Mouse (Mus musculus): ENCODE measurements at regions not wholly inside any gene's neighbourhood (a gene's known extent, or its start where the extent isn't known, plus 50 kb on each side); places are given as distances from the start of the nearest gene placed in this dataset.
A peak's percentile ranks its signal among the peaks of the same experiment; 100 is the strongest.

DNA sequence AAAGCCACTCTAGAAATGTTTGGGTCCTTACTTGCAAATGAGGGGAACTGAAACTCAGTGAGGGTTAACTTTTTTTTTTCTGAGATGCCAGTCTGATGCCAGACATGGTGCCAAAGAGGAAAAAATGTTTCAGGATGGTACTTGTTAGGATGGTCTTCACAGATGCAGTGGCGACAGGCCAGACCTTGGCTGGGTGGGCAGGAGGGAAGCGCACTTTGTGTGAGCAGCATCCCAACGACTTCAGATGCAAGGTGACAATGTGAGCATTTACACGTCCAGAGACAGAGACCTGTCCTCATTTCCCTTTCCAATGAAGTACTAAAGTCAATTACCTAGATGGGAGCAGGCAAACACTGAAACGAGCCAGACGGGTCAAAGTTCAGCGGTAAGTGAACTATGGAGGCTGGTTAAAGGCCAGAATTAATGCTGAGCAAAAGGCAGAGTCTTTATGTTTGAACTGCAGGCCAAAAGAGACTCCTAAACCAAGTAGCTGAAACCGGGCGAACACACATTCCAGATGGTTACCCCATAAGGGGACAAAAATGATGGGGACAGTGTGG is 213.7 kb upstream of the Ccdc122 start:
- no peak for DNase-seq (ENCODE audit: low spot score)

DNA sequence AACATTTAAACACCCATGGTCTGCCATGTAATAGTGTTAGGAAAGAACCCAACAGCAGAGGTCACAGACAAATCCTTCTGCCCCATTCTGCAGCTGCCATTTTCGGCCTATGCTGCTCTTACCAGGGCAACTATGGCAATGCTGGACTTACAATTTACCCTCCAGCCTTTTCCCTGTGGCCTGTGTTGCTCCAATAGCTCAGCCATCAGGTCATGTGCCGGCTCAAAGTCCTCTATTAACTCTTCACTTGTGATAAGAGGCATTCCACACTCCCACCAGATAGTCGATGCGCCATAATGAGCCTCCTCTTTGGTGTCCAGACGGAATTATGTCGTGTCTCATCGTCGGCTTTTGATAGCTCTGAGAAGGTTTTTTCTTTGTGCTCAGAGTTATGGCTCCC is 214.7 kb upstream of the Ccdc122 start:
- no peak for DNase-seq (ENCODE audit: low spot score)

DNA sequence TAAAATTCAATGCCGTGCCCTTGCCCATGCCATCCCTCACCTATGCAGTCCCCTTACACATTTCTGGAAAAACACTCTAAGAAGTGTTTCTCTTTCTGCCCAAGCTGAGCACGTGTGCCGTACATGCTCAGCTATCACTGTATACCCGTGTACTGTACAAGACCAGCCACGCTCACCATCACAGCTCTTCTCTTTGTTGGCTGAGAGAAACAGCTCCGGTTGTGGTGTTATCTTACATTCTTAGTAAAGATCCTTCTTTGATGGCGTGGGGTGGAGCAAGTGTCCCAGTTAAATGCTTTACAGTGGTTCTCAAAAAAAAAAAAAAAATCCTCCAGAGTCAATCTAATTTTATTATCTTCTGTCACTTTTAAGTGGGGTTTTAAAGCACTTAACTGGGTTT is 215.1 kb upstream of the Ccdc122 start:
- no peak for DNase-seq (ENCODE audit: low spot score)

DNA sequence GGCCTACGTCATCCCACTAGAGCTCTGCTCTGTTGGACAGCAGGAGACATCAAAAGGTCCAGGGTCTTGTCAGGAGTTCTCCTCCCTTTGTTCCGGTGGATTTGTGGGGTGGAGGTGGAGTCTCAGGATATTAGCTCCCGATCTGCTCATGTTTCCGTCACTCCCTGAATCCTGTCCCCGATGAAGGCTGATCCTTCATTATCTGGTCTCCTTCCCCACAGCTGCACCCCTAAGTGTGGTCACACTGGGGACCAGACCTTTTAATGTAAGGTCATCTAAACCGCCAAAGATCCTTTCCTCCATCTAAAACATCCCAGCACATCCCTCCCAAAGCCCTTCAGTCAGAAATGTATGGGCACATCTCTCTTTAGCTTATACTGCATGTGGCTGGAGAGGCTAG is 215.6 kb upstream of the Ccdc122 start:
- DNase-seq (ENCODE audit: low spot score), result no peak

DNA sequence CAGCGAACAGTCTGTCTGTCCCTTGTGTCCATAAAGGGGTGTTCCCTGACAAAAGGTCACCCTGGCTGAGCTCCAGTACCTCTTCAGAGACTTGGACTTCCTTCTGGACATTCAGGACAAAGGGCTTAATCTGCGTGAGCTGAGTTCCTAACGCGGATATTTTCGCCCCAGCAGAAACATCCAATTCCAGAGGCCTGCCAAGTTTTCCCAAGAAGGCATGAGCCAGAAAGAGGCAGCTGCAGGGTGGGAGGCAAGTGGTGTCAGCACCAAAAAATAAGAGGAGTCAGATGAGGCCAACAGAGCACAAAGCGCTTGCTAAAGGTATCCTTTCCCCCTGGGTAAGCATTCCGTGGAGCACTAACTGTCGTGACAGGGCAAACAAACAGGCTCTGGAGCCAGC is 216.9 kb upstream of the Ccdc122 start:
- DNase-seq (ENCODE audit: low spot score), result no peak

DNA sequence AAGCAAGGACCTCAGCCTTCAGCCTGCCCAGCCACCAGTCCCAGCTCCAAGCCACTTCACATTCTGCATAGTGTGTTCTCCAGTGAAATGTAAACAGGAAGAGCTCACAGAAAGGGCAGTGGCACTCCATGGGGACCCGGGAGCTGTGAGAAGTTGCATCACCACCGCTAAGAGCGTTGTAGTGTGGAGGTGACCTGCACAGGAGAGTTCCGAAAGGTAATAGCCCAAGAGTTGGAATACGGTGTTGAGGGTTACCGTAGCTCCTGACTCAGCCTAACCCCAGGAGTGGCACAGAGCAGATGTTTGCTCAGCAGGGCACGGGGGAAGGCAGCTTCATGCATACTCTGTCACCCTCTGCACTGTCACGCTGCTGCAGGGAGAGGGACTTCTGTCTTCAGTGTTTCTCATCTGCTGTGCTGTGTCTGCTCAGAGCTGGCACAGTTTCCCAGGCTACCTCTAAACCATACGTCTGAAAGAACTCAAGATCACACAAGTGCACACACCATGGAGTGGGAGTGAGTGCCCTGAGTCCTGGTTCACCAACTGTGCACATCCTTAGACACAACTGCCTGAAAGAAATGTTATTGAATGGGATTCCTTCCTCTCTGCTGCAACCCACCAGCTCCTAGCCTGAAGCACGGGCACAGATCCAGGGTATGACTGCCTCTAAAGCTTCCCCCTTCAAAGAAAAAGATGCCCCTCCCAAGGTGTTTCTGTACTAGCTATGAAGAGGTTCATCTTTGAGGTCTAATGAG is 218.1 kb upstream of the Ccdc122 start:
- DNase-seq (ENCODE audit: low spot score), result no peak

DNA sequence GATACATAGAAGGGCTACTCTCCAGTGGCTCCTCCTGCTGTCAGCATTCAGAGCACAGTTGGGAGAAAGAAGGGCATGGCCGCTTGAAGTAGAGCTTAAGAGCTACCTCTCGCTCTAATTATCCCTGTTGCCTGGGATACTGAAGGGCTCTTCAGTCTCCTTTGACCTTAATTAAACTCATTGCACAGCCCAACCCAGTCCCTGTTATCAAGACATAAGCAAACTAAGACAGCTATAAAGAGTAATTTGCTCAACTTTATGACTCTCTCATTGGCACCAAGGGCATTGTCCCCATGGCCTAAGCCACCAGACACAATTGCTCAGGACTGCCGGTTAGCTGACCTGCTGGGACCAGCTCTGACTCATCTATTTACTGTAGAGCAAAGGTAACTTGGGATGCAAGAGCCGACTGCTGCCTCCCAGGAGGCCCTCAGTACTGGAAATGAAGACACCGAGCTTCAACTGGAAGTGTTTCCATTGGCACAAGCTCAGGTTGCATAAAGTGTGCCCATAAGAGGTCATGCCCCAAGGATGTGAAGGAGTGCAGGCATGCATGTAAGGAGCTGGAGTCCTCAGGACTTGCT is 219.3 kb upstream of the Ccdc122 start:
- no peak for DNase-seq (ENCODE audit: low spot score)

DNA sequence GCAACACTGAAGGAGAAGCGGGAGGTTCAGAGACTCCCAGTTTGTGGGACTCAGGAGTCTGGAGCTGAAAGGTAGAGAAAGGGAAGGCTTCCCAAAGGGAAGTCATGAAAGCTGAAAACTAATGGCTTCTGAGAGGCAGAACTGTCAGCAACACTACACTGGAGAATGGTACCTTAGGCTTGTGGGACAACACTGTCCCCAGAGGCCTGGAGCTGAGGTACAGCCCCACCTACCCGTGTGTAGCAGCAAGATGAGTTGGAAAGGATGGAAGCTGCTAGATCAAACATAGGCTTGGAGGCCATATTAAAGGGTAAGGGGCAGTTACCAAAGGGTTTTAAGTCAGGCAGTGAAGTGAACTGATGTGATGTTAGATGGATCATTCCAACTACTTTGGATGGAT is 219.9 kb upstream of the Ccdc122 start:
- DNase-seq (ENCODE audit: low spot score), result no peak

DNA sequence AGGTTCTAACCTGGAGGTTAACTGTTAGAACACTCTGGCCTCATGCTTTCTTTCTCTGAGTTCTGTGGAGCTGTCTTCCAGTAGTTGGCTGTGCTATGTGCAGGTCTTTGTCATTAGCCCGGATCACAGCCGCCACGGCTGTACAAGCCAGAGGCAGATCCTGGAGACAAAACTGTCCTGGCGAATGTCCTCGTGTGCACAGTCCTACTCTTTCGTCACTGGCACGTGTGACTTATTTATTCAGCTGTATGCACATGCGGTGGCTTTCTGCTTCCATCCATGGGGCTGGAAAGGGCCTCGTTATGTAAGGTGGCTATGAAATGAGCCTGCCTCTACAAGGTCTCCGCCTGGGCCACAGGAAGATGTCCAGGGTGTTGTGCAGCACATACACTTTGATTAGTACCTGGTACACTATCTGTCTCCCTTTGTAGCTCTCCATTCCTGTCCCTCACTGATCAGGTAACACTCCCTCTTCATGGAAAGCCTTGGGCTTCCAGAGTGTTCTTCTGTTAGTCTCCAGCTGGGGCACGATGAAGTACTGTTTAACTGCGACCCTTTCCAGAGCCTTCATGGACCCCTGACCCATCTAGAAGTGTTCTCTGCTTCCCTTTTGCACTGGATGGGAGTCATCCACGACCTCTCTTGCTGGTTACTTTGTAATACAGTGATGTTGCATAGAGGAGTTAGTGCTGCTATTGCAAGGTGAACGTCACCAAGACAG is 224.3 kb upstream of the Ccdc122 start:
- DNase-seq (ENCODE audit: low spot score), result no peak

DNA sequence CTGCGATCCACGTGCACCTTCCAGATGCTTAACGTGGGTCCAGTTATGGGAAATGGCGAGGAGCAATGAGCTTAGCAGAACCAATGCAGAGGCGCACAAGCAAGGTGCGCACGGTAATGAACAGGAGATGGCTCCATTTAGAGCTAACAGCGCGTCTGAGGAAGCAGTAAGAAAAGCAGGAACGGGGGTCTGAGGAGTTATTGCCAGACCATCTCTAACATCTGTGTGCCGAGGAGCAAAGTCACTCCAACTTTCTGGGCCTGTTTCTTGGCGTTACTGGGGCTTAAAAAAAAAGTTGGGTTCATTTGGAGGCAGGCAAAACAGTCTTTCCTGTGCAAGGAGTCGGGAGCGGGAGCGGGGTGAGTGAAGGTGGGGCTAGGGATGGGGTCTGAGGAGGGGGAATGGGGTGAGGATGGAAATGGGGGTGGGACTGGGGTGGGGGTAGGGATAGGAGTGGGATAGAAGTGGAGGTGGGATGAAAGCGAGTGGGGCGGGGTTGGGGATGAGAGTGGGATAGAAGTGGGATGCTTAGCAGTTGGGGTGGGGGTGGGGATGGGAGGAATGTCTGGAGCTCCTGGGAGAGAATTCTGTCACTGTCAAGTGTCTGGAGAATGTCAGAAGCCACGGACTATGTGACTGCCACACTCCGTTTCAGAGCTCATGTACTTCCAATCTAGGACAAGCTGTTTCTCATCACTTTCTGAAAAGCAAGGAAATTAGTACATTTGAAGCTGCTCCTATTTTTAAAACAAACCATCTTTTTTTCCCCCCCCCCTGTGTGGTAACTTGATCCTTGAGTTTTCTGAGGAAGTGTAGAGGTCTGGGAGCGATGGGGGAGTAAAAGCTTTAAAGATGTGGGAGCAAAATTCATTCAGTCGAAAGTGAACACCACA is 225.6 kb upstream of the Ccdc122 start:
- DNase-seq (ENCODE audit: low spot score), result peak; percentile 71

DNA sequence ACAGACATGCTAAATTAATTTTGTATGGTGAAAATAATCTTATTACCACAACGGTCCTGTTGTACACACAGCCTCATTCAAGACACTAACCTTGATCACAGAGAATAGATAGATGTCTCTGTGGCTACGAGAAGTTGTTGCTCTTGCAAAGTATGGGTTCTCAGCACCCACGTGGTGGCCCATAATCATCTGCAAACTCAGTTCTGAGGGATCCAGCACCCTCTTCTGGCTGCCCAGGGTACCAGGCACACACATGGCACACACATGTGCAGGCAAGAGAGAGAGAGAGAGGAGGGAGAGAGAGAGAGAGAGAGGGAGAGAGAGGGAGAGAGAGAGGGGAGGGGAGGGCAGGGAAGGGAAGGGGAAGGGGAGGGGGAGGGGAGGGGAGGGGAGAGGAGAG is 226.5 kb upstream of the Ccdc122 start:
- no peak for DNase-seq (ENCODE audit: low spot score)

DNA sequence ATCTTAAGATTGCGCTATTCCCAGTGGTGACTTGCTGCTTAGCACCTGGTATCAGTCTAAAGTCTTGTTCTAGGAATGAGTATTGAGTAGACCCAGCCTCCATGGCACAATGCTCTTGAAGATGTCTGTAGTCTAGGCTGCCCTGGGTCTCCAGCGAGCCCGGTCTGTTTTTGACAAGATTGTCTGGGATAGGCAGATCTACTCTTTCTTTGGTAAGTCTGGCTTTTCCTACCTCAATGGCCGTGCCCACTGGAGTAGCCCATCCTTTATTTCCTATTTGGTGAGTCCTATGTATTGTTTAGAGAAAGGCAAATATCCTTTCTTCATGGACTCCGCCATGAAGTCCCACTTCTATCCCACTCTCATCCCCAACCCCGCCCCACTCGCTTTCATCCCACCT is 227.2 kb upstream of the Ccdc122 start:
- no peak for DNase-seq (ENCODE audit: low spot score)

DNA sequence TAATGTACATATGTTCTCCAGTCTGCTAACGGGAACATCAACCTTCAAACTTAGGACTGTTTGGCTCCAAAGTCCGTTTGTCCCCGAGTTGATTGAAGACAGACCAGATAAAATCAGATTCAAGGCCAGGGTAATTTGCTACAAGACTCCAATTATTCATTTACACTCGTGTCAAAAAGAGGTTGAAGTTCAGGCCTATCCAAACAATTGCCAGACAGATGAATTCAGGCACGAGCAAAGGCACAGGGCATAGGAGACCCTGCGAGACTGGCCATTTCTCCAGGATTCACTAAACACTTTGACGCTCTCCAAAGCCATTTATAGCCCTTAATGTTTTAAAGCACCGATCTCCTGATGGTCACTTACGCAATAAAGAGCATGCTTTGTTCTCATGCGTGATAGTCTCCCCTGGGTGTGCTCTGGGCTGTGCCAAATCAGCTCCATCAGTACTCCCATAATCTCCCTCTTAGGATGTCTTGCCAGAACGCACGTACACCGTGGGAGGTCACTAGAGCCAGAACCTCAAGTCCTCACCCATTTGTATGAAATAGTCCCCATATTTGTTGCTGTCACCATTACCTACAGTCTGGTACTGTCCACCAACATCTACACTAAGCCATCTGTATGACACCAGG is 231.3 kb upstream of the Ccdc122 start:
- DNase-seq (ENCODE audit: low spot score), result peak; percentile 37

DNA sequence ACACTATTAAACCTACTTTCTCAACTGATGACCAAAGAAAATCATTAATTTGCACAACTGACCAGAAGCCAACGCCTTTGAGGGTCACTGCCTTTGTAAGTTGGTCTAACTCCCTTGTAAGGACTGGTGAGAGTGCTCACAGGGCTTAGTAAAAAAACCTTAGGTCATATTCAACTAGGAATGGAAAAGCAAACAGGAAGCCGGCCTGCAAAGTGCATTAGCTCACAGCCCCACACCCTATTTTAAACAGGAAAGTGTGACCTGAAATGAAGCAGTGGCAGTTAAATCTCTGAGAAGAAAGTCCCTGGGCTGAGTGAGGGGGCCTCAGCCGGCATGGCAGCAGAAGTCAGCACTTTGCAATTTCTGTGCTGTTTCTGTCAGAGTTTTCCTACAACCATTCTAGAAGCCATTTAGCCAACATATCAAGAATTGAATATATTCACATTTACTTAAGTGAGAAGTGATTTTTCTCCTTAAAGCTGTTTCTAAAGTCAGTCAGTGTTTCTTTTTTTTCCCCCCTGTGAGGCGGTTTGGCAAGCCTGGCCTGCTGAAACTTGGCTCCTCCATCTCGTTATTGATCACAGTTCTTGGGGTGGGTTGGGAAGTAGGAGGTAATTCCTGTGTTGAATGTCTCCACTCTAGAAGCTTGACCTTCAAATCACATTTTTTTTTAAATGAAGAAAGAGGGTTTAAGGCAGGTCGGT is 232.0 kb upstream of the Ccdc122 start:
- no peak for DNase-seq (ENCODE audit: low spot score)

DNA sequence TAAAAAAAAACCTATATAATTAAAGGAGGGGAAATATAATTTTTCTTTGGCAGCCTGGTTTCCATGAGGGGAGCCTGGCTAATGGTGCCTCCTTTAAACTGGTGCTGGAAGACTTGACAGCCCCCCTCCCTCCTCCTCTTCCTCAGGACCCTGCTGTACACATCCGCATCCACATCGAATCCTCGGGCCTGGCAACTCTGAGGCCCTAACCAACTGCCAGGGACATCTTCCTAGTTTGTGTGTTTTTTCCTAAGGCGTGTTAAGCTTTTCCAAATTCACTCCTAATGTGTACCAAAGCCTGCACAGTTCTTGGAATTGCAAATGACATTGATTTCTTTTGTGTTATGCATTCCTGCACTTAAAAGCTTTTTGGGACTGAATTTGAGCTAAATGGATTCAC is 236.4 kb upstream of the Ccdc122 start:
- DNase-seq (ENCODE audit: low spot score), result no peak

DNA sequence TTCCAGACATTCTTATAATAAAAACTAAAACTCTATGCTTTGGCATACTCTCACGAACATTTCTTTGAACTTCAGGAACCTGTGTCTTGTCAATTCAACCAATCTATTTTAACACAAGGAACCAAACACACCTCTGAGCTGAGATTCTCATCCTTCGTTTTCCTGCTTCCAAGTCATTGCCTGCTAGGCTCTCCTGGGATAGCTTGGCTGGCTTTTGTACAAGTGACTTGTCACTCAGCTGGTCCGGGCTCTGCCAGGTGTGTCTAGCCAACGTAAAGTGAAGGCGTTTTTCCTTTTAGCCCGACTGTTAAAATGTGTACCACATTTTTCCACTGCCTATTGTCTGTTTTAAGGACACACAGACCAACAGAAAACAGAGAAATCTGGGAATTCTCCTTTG is 236.8 kb upstream of the Ccdc122 start:
- no peak for DNase-seq (ENCODE audit: low spot score)

DNA sequence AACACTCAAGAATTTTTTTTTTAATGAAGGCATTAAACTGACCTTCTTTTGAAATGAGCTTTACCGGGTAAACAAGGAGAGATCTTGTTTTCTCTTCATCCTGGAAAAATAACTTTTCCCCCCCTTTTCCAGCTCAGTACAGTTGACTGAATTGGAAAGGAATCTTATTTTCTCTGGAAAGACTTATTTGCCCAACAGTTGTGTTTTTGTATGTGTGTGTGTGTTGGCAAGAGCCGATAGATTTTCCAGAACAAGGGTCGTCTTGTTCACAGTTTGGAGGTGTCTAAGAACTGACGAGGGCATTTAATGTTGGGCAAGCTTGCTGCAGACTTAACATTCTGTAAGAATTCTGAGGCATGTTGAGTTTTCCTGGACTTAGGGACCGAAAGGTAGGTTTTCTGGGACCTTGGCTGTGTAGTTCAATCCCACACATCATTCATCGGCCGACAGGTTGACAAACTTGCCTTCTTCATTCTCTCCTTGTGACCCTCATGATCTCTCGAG is 237.6 kb upstream of the Ccdc122 start:
- DNase-seq (ENCODE audit: low spot score), result no peak

DNA sequence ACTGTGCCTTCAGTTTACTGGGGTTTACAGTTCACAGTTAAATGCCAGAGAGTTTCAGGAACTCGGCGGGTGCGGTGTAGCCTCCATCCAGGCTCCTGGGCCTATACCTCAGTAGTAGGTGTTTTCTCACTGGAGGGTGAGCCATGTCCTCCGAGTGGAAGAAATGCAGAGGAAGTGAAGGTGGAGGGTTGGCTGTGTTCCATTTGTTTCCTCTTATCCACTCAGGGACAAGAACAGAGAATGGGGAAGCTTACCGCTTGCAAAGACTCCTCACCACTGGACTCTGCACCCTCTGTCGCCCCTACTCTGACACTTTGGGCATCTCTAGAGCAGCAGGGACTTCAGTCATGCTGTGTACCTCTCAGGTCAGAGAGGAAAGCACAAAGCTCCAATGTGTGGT is 238.1 kb upstream of the Ccdc122 start:
- no peak for DNase-seq (ENCODE audit: low spot score)

DNA sequence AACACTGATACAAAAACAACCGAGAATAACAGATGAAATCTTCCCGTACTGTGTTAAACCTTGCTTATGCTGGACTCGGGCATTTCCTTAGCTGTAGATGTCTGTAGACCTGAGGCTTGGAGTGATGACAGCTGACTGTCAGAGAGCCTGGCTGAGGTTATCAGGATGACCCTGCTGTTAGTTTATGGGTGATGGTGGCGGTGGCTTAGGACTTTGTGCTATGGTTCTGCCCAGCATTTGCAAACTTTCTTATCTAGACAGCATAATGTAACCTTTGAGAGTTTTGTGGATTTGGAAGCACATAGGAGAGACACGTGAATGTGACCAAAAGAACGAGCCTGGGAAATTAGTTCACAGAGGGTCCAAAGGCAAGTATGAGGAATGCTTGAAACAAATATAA is 239.1 kb upstream of the Ccdc122 start:
- no peak for DNase-seq (ENCODE audit: low spot score)

DNA sequence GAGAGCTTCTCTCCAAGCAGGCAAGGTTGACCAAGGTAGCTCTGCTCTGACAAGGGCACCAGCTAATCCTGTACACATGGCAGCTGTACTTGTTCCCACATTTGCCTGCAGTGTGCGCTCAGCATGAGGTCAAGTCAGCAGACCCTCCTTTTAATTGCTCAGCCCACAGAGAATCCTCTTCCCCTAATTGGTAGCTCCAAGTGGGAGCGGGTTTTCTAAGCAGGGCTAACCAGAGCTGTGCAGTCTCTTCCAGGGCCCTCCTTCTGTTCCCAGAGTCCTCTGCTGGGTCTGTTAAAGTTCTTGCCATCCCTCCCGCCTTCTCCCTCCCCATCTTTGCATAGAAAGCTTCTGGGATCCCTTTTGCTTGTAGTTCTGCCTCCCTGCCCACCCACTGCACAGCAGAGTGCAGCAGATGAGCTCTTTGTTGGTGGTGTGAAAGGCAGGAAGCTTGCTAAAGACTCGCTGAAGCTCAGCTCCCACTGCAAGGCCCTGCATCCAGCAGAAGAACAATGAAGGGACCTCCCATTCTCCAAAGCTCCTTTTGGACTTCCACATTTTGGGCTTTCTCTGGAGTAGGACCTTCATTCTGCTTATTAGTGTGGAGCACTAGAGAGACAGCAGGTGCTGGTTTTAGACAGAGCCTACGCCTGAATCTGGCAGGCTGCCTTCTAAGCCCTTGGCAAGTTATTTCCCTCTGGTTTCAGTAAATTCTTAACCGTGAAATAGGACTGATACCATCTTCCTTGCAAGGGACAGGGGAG is 235.3 kb upstream of the Serp2 start:
- peak; percentile 46 for DNase-seq (ENCODE audit: low spot score)
